Mouse (Mus musculus) intestine, embryonic 14.5 days (tissue): ENCODE measurements at regions not wholly inside any gene's neighbourhood (a gene's known extent, or its start where the extent isn't known, plus 50 kb on each side); places are given as distances from the start of the nearest gene placed in this dataset.

Experiments used
- ATAC-seq: fragments of 200-750 bp; cut with Nextera tagmentation; replicated peaks from 2 replicates; pipeline ENCODE4 v1.8.0; 2017; ENCODE audit warnings: low read depth, moderate number of reproducible peaks, moderate TSS enrichment, moderate library complexity; ENCODE audit not compliant: low FRiP score, low TSS enrichment
- DNase-seq: peaks from one replicate; pipeline ENCODE4 v3.0.0-alpha.2; 2018; ENCODE audit warnings: low spot score
- H3K27ac ChIP-seq: fragments of 300-500 bp; sonication (generic); 2 replicates; pipeline ENCODE4 v1.5.1; 2014; ENCODE audit warnings: low read depth, mild to moderate bottlenecking, control low read depth
- H3K27me3 ChIP-seq: fragments of 300-500 bp; sonication (generic); replicated peaks from 2 replicates; pipeline ENCODE4 v1.6.1; 2014; ENCODE audit warnings: low read length, control low read depth; ENCODE audit not compliant: control insufficient read depth, insufficient read depth
- H3K36me3 ChIP-seq: fragments of 300-500 bp; sonication (generic); 2 replicates; pipeline ENCODE4 v1.6.1; 2014; ENCODE audit warnings: low read length, control low read depth; ENCODE audit not compliant: control insufficient read depth, insufficient read depth
- H3K4me1 ChIP-seq: fragments of 300-500 bp; sonication (generic); replicated peaks from 2 replicates; pipeline ENCODE4 v1.6.1; 2014; ENCODE audit warnings: low read length, control low read depth, mixed read lengths; ENCODE audit not compliant: control insufficient read depth, insufficient read depth
- H3K4me2 ChIP-seq: fragments of 300-500 bp; sonication (generic); 2 replicates; pipeline ENCODE4 v1.6.1; 2014; ENCODE audit warnings: low read length
- H3K4me3 ChIP-seq: fragments of 300-500 bp; sonication (generic); 2 replicates; pipeline ENCODE4 v1.5.1; 2014; ENCODE audit warnings: low read depth, low read length, control low read depth, mixed read lengths
- H3K9ac ChIP-seq: fragments of 300-500 bp; sonication (generic); 2 replicates; pipeline ENCODE4 v1.6.1; 2014; ENCODE audit warnings: mild to moderate bottlenecking, low read length
- H3K9me3 ChIP-seq: fragments of 300-500 bp; sonication (generic); 2 replicates; pipeline ENCODE4 v1.6.1; 2016; ENCODE audit warnings: low read length, control low read depth; ENCODE audit not compliant: control insufficient read depth
- WGBS: fragments of 180-500 bp; shearing (Covaris S2); extraction: QIAGEN DNeasy Blood & Tissue Kit; methylation state at CpG from one replicate; pipeline ENCODE4 v1.1.7; 2014; 5-methylcytosine and 5-hydroxymethylcytosine counted together

GRCm38 (mm10) chr10:17203416-17204110 is 519.5 kb upstream of the Cited2 start:
- DNase-seq, result no peak
- Histone ChIP-seq H3K9ac (no peak overlapping the region), H3K27ac (no peak overlapping the region), H3K9me3 (no peaks in the 10 kb centered on the region), H3K4me2 (no peak overlapping the region), H3K4me3 (no peak overlapping the region), H3K27me3 (no peaks in the 10 kb centered on the region), H3K4me1 (0 out of 2 replicates have a peak, but pooled peaks cover 2% of the 10 kb centered on the region), H3K36me3 (no peaks in the 10 kb centered on the region)
- no peak for ATAC-seq
- WGBS, result 88% methylated on average over 4 of the region's 4 CpGs

- ATAC-seq, result no peak
- Histone ChIP-seq H3K4me3 (no peak overlapping the region), H3K4me1 (0 out of 2 replicates have a peak, but pooled peaks cover 2% of the 10 kb centered on the region), H3K36me3 (no peaks in the 10 kb centered on the region), H3K4me2 (no peak overlapping the region), H3K27me3 (no peaks in the 10 kb centered on the region), H3K27ac (no peak overlapping the region), H3K9me3 (no peaks in the 10 kb centered on the region), H3K9ac (no peak overlapping the region)
- WGBS, result 82% methylated on average over 1 of the region's 1 CpGs
- DNase-seq, result no peak
Observed at GRCm38 (mm10) chr10:17204153-17204552, 518.9 kb upstream of the Cited2 start.

- WGBS, result 43% methylated on average over 10 of the region's 12 CpGs
Observed at GRCm38 (mm10) chr10:17212551-17213309, 510.3 kb upstream of the Cited2 start.

GRCm38 (mm10) chr10:17213310-17214064 is 509.5 kb upstream of the Cited2 start:
- no peak overlapping the region for H3K4me3 ChIP-seq
- ATAC-seq (no peak; the same call in 1 of the 2 replicates), DNase-seq (no peak)
- WGBS, result 20% methylated on average over 6 of the region's 7 CpGs
- H3K4me1 ChIP-seq, result peaks cover 9% of the 10 kb centered on the region
- H3K27me3 ChIP-seq, result no peaks in the 10 kb centered on the region
- H3K27ac ChIP-seq, result 0 out of 2 replicates have a peak overlapping the region, but pooled peaks have one; percentile 16
- no peak overlapping the region for H3K9ac ChIP-seq
- no peaks in the 10 kb centered on the region for H3K9me3 ChIP-seq
- H3K4me2 ChIP-seq, result peak overlapping the region; percentile 18
- H3K36me3 ChIP-seq, result no peaks in the 10 kb centered on the region

More at GRCm38 (mm10) chr10:17212551-17213309, 510.3 kb upstream of the Cited2 start:
- no peak overlapping the region for H3K4me3 ChIP-seq
- peak overlapping the region; percentile 29 for H3K4me2 ChIP-seq
- H3K9me3 ChIP-seq, result no peaks in the 10 kb centered on the region
- no peak for DNase-seq
- no peaks in the 10 kb centered on the region for H3K36me3 ChIP-seq
- no peak overlapping the region for H3K27ac ChIP-seq
- no peak for ATAC-seq
- peaks cover 9% of the 10 kb centered on the region for H3K4me1 ChIP-seq
- H3K27me3 ChIP-seq, result no peaks in the 10 kb centered on the region
- H3K9ac ChIP-seq, result no peak overlapping the region

- 41% methylated on average over 2 of the region's 2 CpGs for WGBS
- no peak for DNase-seq
- H3K4me2 ChIP-seq, result peak overlapping the region; percentile 18; the same call in 1 of the 2 replicates
Observed at GRCm38 (mm10) chr10:17214065-17214440, 509.0 kb upstream of the Cited2 start.

GRCm38 (mm10) chr10:17215029-17215428 is 508.0 kb upstream of the Cited2 start:
- no peak overlapping the region for H3K9ac ChIP-seq
- DNase-seq, result no peak
- H3K4me2 ChIP-seq, result no peak overlapping the region
- no peak overlapping the region for H3K4me3 ChIP-seq
- peaks cover 9% of the 10 kb centered on the region for H3K4me1 ChIP-seq
- no peak overlapping the region for H3K27ac ChIP-seq
- ATAC-seq, result no peak
- H3K36me3 ChIP-seq, result no peaks in the 10 kb centered on the region
- H3K27me3 ChIP-seq, result no peaks in the 10 kb centered on the region
- H3K9me3 ChIP-seq, result no peaks in the 10 kb centered on the region
- 77% methylated on average over 3 of the region's 3 CpGs for WGBS

More at GRCm38 (mm10) chr10:17214065-17214440, 509.0 kb upstream of the Cited2 start:
- 0 out of 2 replicates have a peak overlapping the region, but pooled peaks have one; percentile 16 for H3K27ac ChIP-seq
- H3K36me3 ChIP-seq, result no peaks in the 10 kb centered on the region
- H3K9ac ChIP-seq, result no peak overlapping the region
- no peaks in the 10 kb centered on the region for H3K27me3 ChIP-seq
- H3K9me3 ChIP-seq, result no peaks in the 10 kb centered on the region
- ATAC-seq, result no peak
- H3K4me1 ChIP-seq, result peaks cover 9% of the 10 kb centered on the region
- no peak overlapping the region for H3K4me3 ChIP-seq

GRCm38 (mm10) chr10:17221495-17221894 is 501.5 kb upstream of the Cited2 start:
- H3K36me3 ChIP-seq, result no peaks in the 10 kb centered on the region
- H3K4me1 ChIP-seq, result no peaks in the 10 kb centered on the region
- whole genome bisulfite sequencing, result 51% methylated on average over 2 of the region's 2 CpGs
- no peak overlapping the region for H3K4me3 ChIP-seq
- ATAC-seq (no peak), DNase-seq (no peak)
- H3K27ac ChIP-seq, result no peak overlapping the region
- no peaks in the 10 kb centered on the region for H3K9me3 ChIP-seq
- H3K9ac ChIP-seq, result no peak overlapping the region
- H3K4me2 ChIP-seq, result no peak overlapping the region
- H3K27me3 ChIP-seq, result no peaks in the 10 kb centered on the region

DNA sequence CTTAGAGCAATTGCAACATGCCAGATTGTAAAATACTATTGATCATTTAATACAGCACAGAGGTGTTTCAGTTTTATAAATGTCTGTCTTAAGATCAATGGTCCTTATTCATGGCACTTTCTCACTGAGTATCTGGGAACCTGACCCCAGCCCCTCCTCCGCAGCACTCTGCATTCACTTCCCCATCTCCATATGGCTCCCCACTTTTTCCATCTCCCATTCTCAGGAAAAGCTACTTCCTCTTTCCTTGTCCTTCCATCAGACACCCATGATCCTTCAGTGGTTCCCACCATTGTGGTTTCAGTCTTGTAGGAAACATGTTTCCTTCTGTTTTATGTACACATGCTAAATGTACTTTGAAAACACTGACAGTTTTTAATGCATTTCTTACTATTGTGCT is 497.3 kb upstream of the Cited2 start:
- H3K36me3 ChIP-seq, result no peaks in the 10 kb centered on the region
- no peak overlapping the region for H3K4me2 ChIP-seq
- H3K9ac ChIP-seq, result no peak overlapping the region
- H3K4me1 ChIP-seq, result peaks cover 10% of the 10 kb centered on the region
- ATAC-seq (no peak), DNase-seq (no peak)
- WGBS, result 95% methylated on average over 1 of the region's 1 CpGs
- no peaks in the 10 kb centered on the region for H3K27me3 ChIP-seq
- no peaks in the 10 kb centered on the region for H3K9me3 ChIP-seq
- H3K27ac ChIP-seq, result no peak overlapping the region
- H3K4me3 ChIP-seq, result no peak overlapping the region
